Mouse (Mus musculus) lung, postnatal 10 days (tissue): ENCODE measurements around the gene Gdpd2.

ENCODE experiments used
- DNase-seq: peaks from one replicate; pipeline ENCODE4 v3.0.0; 2021

Gdpd2 gene

GRCm38 (mm10) chrX:100778397-100778796 is 48.7 kb downstream of the Gdpd2 start:
- no peak for DNase-seq
